ENCODE assay signal across 29 mouse cellular contexts in the genomic region with DNA sequence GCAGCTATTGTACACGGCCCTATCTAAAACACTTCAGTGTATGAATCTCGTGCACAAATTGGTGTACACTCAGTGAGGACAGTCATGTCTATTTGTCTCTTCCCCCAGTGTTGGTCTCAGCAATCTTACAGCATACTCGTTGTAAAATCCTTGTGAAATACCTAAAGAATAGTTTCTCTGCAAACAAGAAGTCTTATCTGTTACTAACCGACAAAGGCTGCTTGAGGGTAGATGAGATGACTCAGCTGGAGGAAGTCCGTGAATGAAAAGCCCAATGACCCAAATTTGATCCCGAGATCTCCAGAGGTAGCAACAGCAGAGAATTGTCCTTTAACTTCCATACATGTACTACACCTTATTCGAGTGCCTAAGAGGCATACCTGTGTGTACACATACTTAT.
A peak's percentile ranks its signal among the peaks of the same experiment; 100 is the strongest.
DNase-seq lines count a peak whose midpoint lies in the region; ATAC-seq and TF ChIP-seq lines count a peak whose summit lies in the region.
"Had no signal": no experiment of that assay in that cellular context is flagged by ENCODE, and none has a peak within 500 bp of the region (broad histone marks: within the 10 kb centered on the region; RNA-seq: fewer than 3 reads in every experiment).

No protein-coding gene starts in this region.

- no peaks in the 10 kb centered on the region for H3K79me2 ChIP-seq in MEL (ENCODE audit: control insufficient read depth, insufficient read depth, low read length, poor library complexity)

- no peaks in the 10 kb centered on the region for H3K36me3 ChIP-seq in MEL (ENCODE audit: control insufficient read depth in 1 of 2, insufficient read depth in 2 of 2, low read length in 2 of 2)
- H3K36me3 ChIP-seq in stomach, postnatal 0 days (ENCODE audit: control insufficient read depth, insufficient read depth, low read length), result no peaks in the 10 kb centered on the region
- H3K36me3 ChIP-seq: embryonic facial prominence, embryonic 10.5 days; embryonic facial prominence, embryonic 13.5 days; forebrain, embryonic 12.5 days; forebrain, embryonic 15.5 days; heart, embryonic 12.5 days; heart, embryonic 15.5 days; hindbrain, embryonic 10.5 days; hindbrain, embryonic 13.5 days; intestine, embryonic 15.5 days had no signal

- no peak overlapping the region for H3K4me3 ChIP-seq in MEL (ENCODE audit: control insufficient read depth in 1 of 2, insufficient read depth in 1 of 2, low read depth in 2 of 2, low read length in 2 of 2)
- H3K4me3 ChIP-seq in stomach, postnatal 0 days (ENCODE audit: low read depth, low read length), result no peak overlapping the region
- H3K4me3 ChIP-seq: embryonic facial prominence, embryonic 10.5 days; embryonic facial prominence, embryonic 13.5 days; erythroblast, embryonic 14.5 days; forebrain, embryonic 12.5 days; forebrain, embryonic 15.5 days; heart, embryonic 12.5 days; heart, embryonic 15.5 days; hindbrain, embryonic 10.5 days; hindbrain, embryonic 13.5 days; intestine, embryonic 15.5 days had no signal

- TF ChIP-seq EP300 in MEL (IDR thresholded peaks at IDR 0.05; ENCODE audit: low read depth in 1 of 2, low read length in 2 of 2), result no peak
- no peak for TF ChIP-seq EP300 in stomach, postnatal 0 days (optimal IDR thresholded peaks at IDR 0.05)

- no peak for TF ChIP-seq RAD21 in MEL (IDR thresholded peaks at IDR 0.05; ENCODE audit: low read depth, low read length)

- H3K9ac ChIP-seq in MEL (ENCODE audit: control insufficient read depth, low read depth, low read length, poor library complexity, severe bottlenecking), result no peak overlapping the region
- no peak overlapping the region for H3K9ac ChIP-seq in stomach, postnatal 0 days (ENCODE audit: low read length)
- H3K9ac ChIP-seq: embryonic facial prominence, embryonic 13.5 days; forebrain, embryonic 12.5 days; forebrain, embryonic 15.5 days; heart, embryonic 12.5 days; heart, embryonic 15.5 days; hindbrain, embryonic 13.5 days; intestine, embryonic 15.5 days had no signal

- 39% methylated on average over 7 of the region's 7 CpGs for WGBS in stomach, postnatal 0 days

- no peak overlapping the region for H3K4me2 ChIP-seq in stomach, postnatal 0 days (replicated peaks; ENCODE audit: low read depth)
- H3K4me2 ChIP-seq: embryonic facial prominence, embryonic 13.5 days; forebrain, embryonic 12.5 days; forebrain, embryonic 15.5 days; heart, embryonic 12.5 days; heart, embryonic 15.5 days; hindbrain, embryonic 13.5 days; intestine, embryonic 15.5 days had no signal

- H3K27me3 ChIP-seq in MEL (ENCODE audit: control insufficient read depth in 1 of 2, insufficient read depth in 2 of 2, low read length in 2 of 2), result no peaks in the 10 kb centered on the region
- no peaks in the 10 kb centered on the region for H3K27me3 ChIP-seq in stomach, postnatal 0 days (ENCODE audit: control insufficient read depth, insufficient read depth, low read length)
- H3K27me3 ChIP-seq: embryonic facial prominence, embryonic 13.5 days; forebrain, embryonic 12.5 days; forebrain, embryonic 15.5 days; heart, embryonic 12.5 days; heart, embryonic 15.5 days; hindbrain, embryonic 13.5 days; intestine, embryonic 15.5 days had no signal

- H3K27ac ChIP-seq in MEL (ENCODE audit: control insufficient read depth, low read depth, low read length), result no peak overlapping the region
- H3K27ac ChIP-seq in stomach, postnatal 0 days (replicated peaks), result no peak overlapping the region
- H3K27ac ChIP-seq: embryonic facial prominence, embryonic 10.5 days; embryonic facial prominence, embryonic 13.5 days; forebrain, embryonic 12.5 days; forebrain, embryonic 15.5 days; heart, embryonic 15.5 days; hindbrain, embryonic 10.5 days; hindbrain, embryonic 13.5 days; intestine, embryonic 15.5 days had no signal

- no peaks in the 10 kb centered on the region for H3K4me1 ChIP-seq in MEL (ENCODE audit: control insufficient read depth in 1 of 2, insufficient read depth in 2 of 2, low read length in 2 of 2)
- no peaks in the 10 kb centered on the region for H3K4me1 ChIP-seq in stomach, postnatal 0 days (replicated peaks; ENCODE audit: control insufficient read depth, insufficient read depth)
- H3K4me1 ChIP-seq: embryonic facial prominence, embryonic 10.5 days; embryonic facial prominence, embryonic 13.5 days; forebrain, embryonic 12.5 days; forebrain, embryonic 15.5 days; heart, embryonic 12.5 days; heart, embryonic 15.5 days; hindbrain, embryonic 10.5 days; hindbrain, embryonic 13.5 days had no signal

- peak; percentile 2 for DNase-seq in MEL (ENCODE audit: low read depth, low spot score)
- DNase-seq in Muller cell, postnatal 12 days (ENCODE audit: inconsistent ontology term), result peak; percentile 27
- no peak for DNase-seq in heart, adult 9 months (ENCODE audit: low spot score in 2 of 2)
- no peak for DNase-seq in spleen, adult 12 weeks (ENCODE audit: low spot score)
- no peak for DNase-seq in stomach, postnatal 0 days (ENCODE audit: low spot score)
- DNase-seq: adrenal gland, adult 8-10 months; adrenal gland, postnatal 25 days; cerebellum, adult 18-20 months; cerebellum, adult 9-10 months; cerebellum, postnatal 25 days; embryo, embryonic 11 days; gastrocnemius, postnatal 10 days; gastrocnemius, postnatal 36 days; heart, adult 11 months; heart, postnatal 10 days; heart, postnatal 36 days had no signal

- no peaks in the 10 kb centered on the region for H3K9me3 ChIP-seq in MEL (replicated peaks; ENCODE audit: insufficient read depth, low read length)
- H3K9me3 ChIP-seq in stomach, postnatal 0 days (ENCODE audit: control insufficient read depth, low read length), result no peaks in the 10 kb centered on the region
- H3K9me3 ChIP-seq: embryonic facial prominence, embryonic 10.5 days; embryonic facial prominence, embryonic 13.5 days; forebrain, embryonic 12.5 days; forebrain, embryonic 15.5 days; heart, embryonic 12.5 days; heart, embryonic 15.5 days; hindbrain, embryonic 10.5 days; hindbrain, embryonic 13.5 days; intestine, embryonic 15.5 days had no signal

- ATAC-seq in megakaryocyte, adult 5-6 weeks (ENCODE audit: poor library complexity, severe bottlenecking), result peak; percentile 47
- ATAC-seq in stomach, postnatal 0 days (ENCODE audit: low FRiP score, low TSS enrichment), result no peak
- ATAC-seq: activated CD4-positive, CD25-positive, alpha-beta regulatory T cell, adult 4 months; forebrain, embryonic 15.5 days; hindbrain, embryonic 16.5 days; intestine, embryonic 15.5 days had no signal

- no peak for TF ChIP-seq CTCF in MEL (IDR thresholded peaks at IDR 0.05 in 2 of 3, conservative IDR thresholded peaks at IDR 0.05 in 1 of 3; ENCODE audit: control insufficient read depth in 1 of 3, insufficient read depth in 1 of 3, low read depth in 2 of 3, low read length in 3 of 3, poor library complexity in 1 of 3, severe bottlenecking in 1 of 3)
- TF ChIP-seq CTCF in stomach, postnatal 0 days (IDR thresholded peaks at IDR 0.05; ENCODE audit: low read depth), result no peak

- no peak for TF ChIP-seq POLR2A in MEL (IDR thresholded peaks at IDR 0.05; ENCODE audit: control insufficient read depth in 1 of 2, insufficient read depth in 1 of 2, low read depth in 1 of 2, low read length in 2 of 2, poor library complexity in 1 of 2)

TF ChIP-seq in MEL, 35 proteins besides CTCF, POLR2A, EP300 and RAD21:
- TF ChIP-seq MAZ (IDR thresholded peaks at IDR 0.05; ENCODE audit: low read depth, low read length) (no peak), USF1 (IDR thresholded peaks at IDR 0.05; ENCODE audit: low read depth, low read length) (no peak)

Comparison
In these comparisons a context has a peak if more than half of its experiments do, and no peak if none do; other contexts are left out.
1. DNase-seq: peak in MEL (single experiment) and Muller cell, postnatal 12 days (single experiment); none in heart, adult 9 months (0 of 2), spleen, adult 12 weeks (single experiment) and stomach, postnatal 0 days (single experiment).